In genomic region chr9:48444821-48445220, GRCm38 (mm10) we compare ENCODE assay signal across 23 mouse cellular contexts.
"Had no signal": no experiment of that assay in that cellular context is flagged by ENCODE, and none has a peak within 500 bp of the region (broad histone marks: within the 10 kb centered on the region; RNA-seq: fewer than 3 reads in every experiment).

No protein-coding gene starts in this region.

- H3K36me3 ChIP-seq: heart, embryonic 13.5 days; heart, embryonic 15.5 days; hindbrain, embryonic 13.5 days; hindbrain, embryonic 15.5 days; intestine, embryonic 15.5 days; limb, embryonic 10.5 days; limb, embryonic 12.5 days had no signal

- ATAC-seq: hindbrain, postnatal 0 days; intestine, embryonic 15.5 days; intestine, postnatal 0 days had no signal

- H3K9ac ChIP-seq: heart, embryonic 13.5 days; heart, embryonic 15.5 days; hindbrain, embryonic 13.5 days; hindbrain, embryonic 15.5 days; intestine, embryonic 15.5 days; limb, embryonic 12.5 days had no signal

- DNase-seq: gastrocnemius, postnatal 14 days; gastrocnemius, postnatal 36 days; heart, adult 2 months; heart, postnatal 14 days; heart, postnatal 36 days; kidney, adult 18-20 months; kidney, adult 8-10 months; kidney, postnatal 10 days; kidney, postnatal 25 days; kidney, postnatal 4 days; liver had no signal

- H3K27ac ChIP-seq: heart, adult 2 months; heart, embryonic 13.5 days; heart, embryonic 15.5 days; hindbrain, embryonic 13.5 days; hindbrain, embryonic 15.5 days; hindbrain, postnatal 0 days; intestine, embryonic 15.5 days; layer of hippocampus, adult 2 months; left cerebral cortex, adult 2 months; limb, embryonic 10.5 days; limb, embryonic 12.5 days had no signal

- H3K4me2 ChIP-seq: heart, embryonic 11.5 days; heart, embryonic 13.5 days; heart, embryonic 15.5 days; hindbrain, embryonic 13.5 days; hindbrain, embryonic 15.5 days; intestine, embryonic 15.5 days; limb, embryonic 12.5 days had no signal

- H3K27me3 ChIP-seq: heart, embryonic 15.5 days; hindbrain, embryonic 13.5 days; hindbrain, embryonic 15.5 days; intestine, embryonic 15.5 days; limb, embryonic 12.5 days had no signal

- H3K9me3 ChIP-seq: heart, embryonic 13.5 days; heart, embryonic 15.5 days; hindbrain, embryonic 13.5 days; hindbrain, embryonic 15.5 days; intestine, embryonic 15.5 days; limb, embryonic 10.5 days; limb, embryonic 12.5 days had no signal

- H3K4me1 ChIP-seq: heart, embryonic 13.5 days; heart, embryonic 15.5 days; hindbrain, embryonic 13.5 days; hindbrain, embryonic 15.5 days; intestine, embryonic 15.5 days; limb, embryonic 10.5 days; limb, embryonic 12.5 days had no signal

- H3K4me3 ChIP-seq: heart, adult 2 months; heart, embryonic 13.5 days; heart, embryonic 15.5 days; hindbrain, embryonic 13.5 days; hindbrain, embryonic 15.5 days; intestine, embryonic 15.5 days; layer of hippocampus, adult 2 months; left cerebral cortex, adult 2 months; limb, embryonic 10.5 days; limb, embryonic 12.5 days had no signal
